Mouse (Mus musculus) kidney, embryonic 16.5 days (tissue): ENCODE data around the gene Eya2. TPM values are rescaled to one million over a fixed set of nuclear protein-coding genes. Genes with fewer than 3 reads are reported as not detected.
A peak's percentile ranks its signal among the peaks of the same experiment; 100 is the strongest.

Experiments
- ATAC-seq: fragments of 200-750 bp; cut with Nextera tagmentation; 2 replicates; pipeline ENCODE4 v1.8.0; 2017; ENCODE audit warnings: moderate TSS enrichment; ENCODE audit not compliant: low FRiP score, low TSS enrichment
- H3K27ac ChIP-seq: fragments of 300-500 bp; sonication (generic); 2 replicates; pipeline ENCODE4 v1.5.1; 2014; ENCODE audit warnings: low read length
- H3K27me3 ChIP-seq: fragments of 300-500 bp; sonication (generic); 2 replicates; pipeline ENCODE4 v1.6.1; 2014; ENCODE audit warnings: low read length, control low read depth, mixed read lengths; ENCODE audit not compliant: insufficient read depth
- H3K36me3 ChIP-seq: fragments of 300-500 bp; sonication (generic); 2 replicates; pipeline ENCODE4 v1.6.1; 2014; ENCODE audit warnings: low read length, control low read depth, mixed read lengths; ENCODE audit not compliant: insufficient read depth
- H3K4me1 ChIP-seq: fragments of 300-500 bp; sonication (generic); 2 replicates; pipeline ENCODE4 v1.6.1; 2014; ENCODE audit warnings: low read length, control low read depth, mixed read lengths; ENCODE audit not compliant: insufficient read depth
- H3K4me2 ChIP-seq: fragments of 300-500 bp; sonication (generic); replicated peaks from 2 replicates; pipeline ENCODE4 v1.6.1; 2014; ENCODE audit warnings: low read depth, low read length
- H3K4me3 ChIP-seq: fragments of 300-500 bp; sonication (generic); 2 replicates; pipeline ENCODE4 v1.5.1; 2014; ENCODE audit warnings: mild to moderate bottlenecking, low read length
- H3K9ac ChIP-seq: fragments of 300-500 bp; sonication (generic); replicated peaks from 2 replicates; pipeline ENCODE4 v1.6.1; 2014; ENCODE audit warnings: low read length
- H3K9me3 ChIP-seq: fragments of 300-500 bp; sonication (generic); 2 replicates; pipeline ENCODE4 v1.6.1; 2016; ENCODE audit warnings: low read length, control low read depth
- WGBS: fragments of 180-500 bp; shearing (Covaris S2); extraction: QIAGEN DNeasy Blood & Tissue Kit; methylation state at CpG from one replicate; pipeline ENCODE4 v1.1.7; 2014; 5-methylcytosine and 5-hydroxymethylcytosine counted together
- polyA plus RNA-seq: library from polyadenylated mRNA; unstranded; fragments of >200 nt; fragmentation: Nextera tagmentation; extraction: Ambion mirVana; gene quantifications from 2 replicates; pipeline ENCODE4 v1.2.1, GENCODE M21; 2015

Gene Eya2
- polyA plus RNA-seq, 1 experiment from 2014 or later: 6.8 TPM

DNA sequence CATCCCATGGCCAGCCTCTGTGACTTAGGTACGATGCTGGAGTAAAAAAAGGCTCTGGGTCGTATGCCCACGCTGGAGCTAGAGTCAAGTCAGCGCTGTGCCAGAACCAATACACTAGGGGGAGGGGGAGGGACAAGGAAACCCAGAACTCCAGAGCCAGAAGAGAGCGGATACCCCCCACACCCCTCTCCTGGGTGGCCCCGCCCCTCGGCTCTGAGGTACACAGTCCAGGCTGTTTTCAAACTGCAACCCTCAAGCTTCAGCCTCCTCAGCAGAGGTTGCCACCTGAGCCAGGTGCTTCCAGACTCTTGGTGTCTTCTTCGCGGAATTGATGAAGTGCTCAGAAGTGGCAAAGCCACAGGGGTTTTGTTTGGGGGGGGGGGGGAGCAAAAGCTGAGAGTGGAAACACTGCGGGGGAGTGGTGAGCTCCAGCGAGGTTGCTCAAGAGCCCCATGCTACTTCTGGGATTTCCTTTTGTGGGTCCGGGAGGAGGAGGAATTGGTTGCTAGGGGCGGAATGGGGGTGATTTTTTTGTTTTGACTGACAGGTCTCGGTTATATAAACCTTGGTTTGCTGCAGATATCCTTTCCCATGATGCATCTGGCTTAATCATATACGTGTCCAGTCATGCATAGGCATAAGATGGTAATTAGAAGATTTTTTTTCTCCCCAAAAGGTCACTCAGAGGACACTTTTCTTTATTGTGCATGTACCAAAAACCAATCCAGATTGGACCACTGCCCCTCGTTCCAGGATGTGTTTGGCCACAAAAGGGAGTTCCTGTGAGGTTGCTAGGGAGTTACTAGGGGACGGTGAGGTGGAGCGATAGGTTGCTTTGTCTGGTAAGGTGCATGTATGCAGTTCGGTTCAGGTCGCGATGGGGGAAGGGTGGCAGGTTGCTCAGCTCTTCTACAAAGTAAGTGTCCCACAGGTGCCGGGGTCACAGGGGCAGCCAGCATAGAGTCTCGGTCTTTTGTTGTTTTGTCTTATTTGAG, 122.6 kb downstream of the Eya2 start:
- H3K4me3 ChIP-seq: no peak overlapping the region
- no peak overlapping the region for H3K4me2 ChIP-seq
- H3K9me3 ChIP-seq: no peaks in the 10 kb centered on the region
- H3K36me3 ChIP-seq: no peaks in the 10 kb centered on the region
- no peaks in the 10 kb centered on the region for H3K27me3 ChIP-seq
- no peak overlapping the region for H3K9ac ChIP-seq
- 0 out of 2 replicates have a peak, but pooled peaks have one; percentile 51 for ATAC-seq
- 60% methylated on average over 21 of the region's 23 CpGs for WGBS
- 0 out of 2 replicates have a peak, but pooled peaks cover 3% of the 10 kb centered on the region for H3K4me1 ChIP-seq
- no peak overlapping the region for H3K27ac ChIP-seq

DNA sequence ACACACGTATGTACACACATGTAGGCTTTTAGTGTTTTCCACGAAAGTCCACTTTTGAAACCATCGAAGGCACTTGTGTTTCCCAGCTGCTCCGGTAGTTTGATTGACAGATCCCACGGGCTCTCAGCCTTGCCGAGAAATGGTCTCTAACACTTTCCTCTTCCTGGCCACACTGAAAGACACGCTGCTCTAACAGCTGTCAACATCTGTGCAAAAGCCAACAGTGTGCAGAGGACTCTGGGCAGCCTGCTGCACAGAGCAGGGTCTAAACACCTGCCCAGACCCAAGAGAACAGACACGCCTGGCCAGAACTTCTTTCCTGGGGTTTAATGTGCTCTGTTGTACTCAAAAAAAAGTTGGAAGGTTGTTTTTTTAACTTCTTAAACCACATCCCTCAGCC, 124.5 kb downstream of the Eya2 start:
- Histone ChIP-seq H3K4me3 (no peak overlapping the region), H3K4me2 (no peak overlapping the region), H3K4me1 (0 out of 2 replicates have a peak, but pooled peaks cover 3% of the 10 kb centered on the region), H3K27ac (no peak overlapping the region), H3K36me3 (no peaks in the 10 kb centered on the region), H3K27me3 (no peaks in the 10 kb centered on the region), H3K9ac (no peak overlapping the region), H3K9me3 (no peaks in the 10 kb centered on the region)
- 73% methylated on average over 8 of the region's 8 CpGs for WGBS
- no peak for ATAC-seq

DNA sequence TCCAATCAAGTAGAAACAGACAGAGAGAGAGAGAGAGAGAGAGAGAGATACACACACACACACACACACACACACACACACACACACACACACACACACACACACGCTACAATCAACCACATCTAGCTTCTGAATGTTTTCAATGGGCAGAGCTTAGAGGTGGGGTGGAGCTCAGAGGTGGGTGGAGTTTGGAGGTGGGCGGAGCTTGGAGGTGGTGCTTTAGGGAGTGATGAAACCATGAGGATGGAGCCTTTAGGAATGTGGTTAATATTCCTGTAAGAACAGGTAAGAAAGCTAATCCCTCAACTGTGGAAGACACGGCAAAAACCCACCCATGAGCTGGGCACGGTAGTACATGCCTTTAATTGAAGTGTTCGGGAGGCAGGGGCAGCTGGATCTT, 127.1 kb downstream of the Eya2 start:
- no peak for ATAC-seq

DNA sequence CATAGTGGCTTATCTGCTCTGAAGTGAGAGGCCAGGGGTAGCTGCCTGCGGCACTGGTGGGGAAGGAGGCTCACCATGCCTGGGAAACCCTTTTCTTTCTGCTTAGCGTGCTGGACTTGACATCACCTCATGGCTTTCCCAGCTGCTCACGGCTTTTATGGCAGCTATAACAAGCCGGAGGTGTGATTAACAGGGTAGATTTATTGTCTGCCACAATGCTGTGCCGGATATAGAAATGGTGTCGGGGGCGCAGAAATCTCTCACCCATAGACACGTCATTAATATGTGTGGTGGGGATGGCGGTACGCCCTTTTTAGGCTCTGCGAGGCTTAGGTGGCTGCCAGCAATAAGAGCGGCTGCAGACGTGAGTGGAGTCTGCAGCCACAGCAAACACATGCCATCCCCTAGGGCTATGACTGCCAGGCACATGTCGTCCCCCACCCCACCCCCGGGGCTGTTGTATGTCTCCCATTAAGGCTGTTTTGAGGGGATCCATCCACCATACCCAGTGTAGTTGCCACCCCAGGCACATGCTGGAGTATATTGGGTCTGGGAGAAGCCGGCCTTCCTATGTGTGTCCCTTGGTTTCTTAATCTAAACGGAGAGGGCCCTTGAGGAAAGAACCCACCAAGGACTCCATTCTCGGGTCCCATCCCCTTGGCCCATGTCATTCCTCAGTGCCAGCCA, 137.9 kb downstream of the Eya2 start:
- peaks cover 13% of the 10 kb centered on the region for H3K4me1 ChIP-seq
- no peaks in the 10 kb centered on the region for H3K9me3 ChIP-seq
- WGBS: 30% methylated on average over 18 of the region's 18 CpGs
- H3K27ac ChIP-seq: no peak overlapping the region; the same call in 1 of the 2 replicates
- H3K9ac ChIP-seq: no peak overlapping the region
- no peaks in the 10 kb centered on the region for H3K36me3 ChIP-seq
- H3K4me2 ChIP-seq: no peak overlapping the region
- no peak; the same call in 1 of the 2 replicates for ATAC-seq
- H3K4me3 ChIP-seq: no peak overlapping the region
- no peaks in the 10 kb centered on the region for H3K27me3 ChIP-seq

More for the DNA sequence above, 127.1 kb downstream of the Eya2 start:
- 85% methylated on average over 5 of the region's 5 CpGs for WGBS
- Histone ChIP-seq H3K9me3 (no peaks in the 10 kb centered on the region), H3K27me3 (no peaks in the 10 kb centered on the region), H3K4me2 (no peak overlapping the region), H3K4me3 (no peak overlapping the region), H3K9ac (no peak overlapping the region), H3K4me1 (0 out of 2 replicates have a peak, but pooled peaks cover 3% of the 10 kb centered on the region), H3K36me3 (no peaks in the 10 kb centered on the region), H3K27ac (no peak overlapping the region)

DNA sequence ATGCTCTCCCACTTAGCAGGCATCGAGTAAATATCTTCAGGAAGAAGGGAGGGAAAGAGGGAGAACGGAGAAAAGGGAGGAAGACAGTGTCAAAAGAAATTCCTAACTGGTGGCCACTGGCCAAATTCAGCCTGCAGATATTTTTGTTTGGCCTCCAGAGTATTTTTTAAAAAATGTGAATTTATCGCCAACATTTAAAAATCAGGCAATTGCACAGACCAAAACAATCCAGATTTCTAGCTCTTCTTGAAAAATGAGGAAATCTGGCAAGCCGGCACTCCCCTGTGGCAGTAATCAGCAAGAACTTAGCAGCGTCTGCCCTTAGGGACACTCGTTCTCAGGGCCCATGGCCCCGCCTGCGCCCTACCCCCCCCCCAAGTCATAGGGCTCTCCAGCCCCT, 138.9 kb downstream of the Eya2 start:
- ATAC-seq: no peak
- no peak overlapping the region for H3K4me3 ChIP-seq
- H3K9ac ChIP-seq: no peak overlapping the region
- H3K36me3 ChIP-seq: no peaks in the 10 kb centered on the region
- H3K27me3 ChIP-seq: no peaks in the 10 kb centered on the region
- no peaks in the 10 kb centered on the region for H3K9me3 ChIP-seq
- 69% methylated on average over 8 of the region's 8 CpGs for WGBS
- H3K27ac ChIP-seq: peak overlapping the region; percentile 60
- peaks cover 13% of the 10 kb centered on the region for H3K4me1 ChIP-seq
- no peak overlapping the region for H3K4me2 ChIP-seq

DNA sequence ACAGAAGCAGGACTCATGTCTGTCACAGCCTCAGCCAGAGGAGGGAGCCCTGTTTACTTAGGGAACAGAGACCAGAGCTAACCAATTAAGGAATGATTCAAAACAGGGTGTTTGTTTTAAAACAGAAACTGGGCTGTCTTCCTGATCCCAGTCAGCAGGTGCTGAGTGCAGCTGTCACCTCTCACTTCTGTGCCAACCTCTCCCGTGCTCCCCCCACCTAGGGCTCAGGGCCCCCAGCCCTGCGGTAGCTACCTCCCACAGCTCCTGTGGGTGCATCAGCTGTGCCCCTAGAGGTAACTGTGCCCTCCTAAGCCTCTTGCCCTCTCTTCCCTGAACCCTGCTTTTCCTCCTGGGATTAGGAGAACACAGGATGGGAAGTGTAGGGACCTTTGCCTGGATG, 141.5 kb downstream of the Eya2 start:
- no peak overlapping the region for H3K9ac ChIP-seq
- no peaks in the 10 kb centered on the region for H3K27me3 ChIP-seq
- 39% methylated on average over 2 of the region's 2 CpGs for WGBS
- H3K4me3 ChIP-seq: no peak overlapping the region
- no peak overlapping the region for H3K4me2 ChIP-seq
- no peak for ATAC-seq
- H3K9me3 ChIP-seq: no peaks in the 10 kb centered on the region
- no peaks in the 10 kb centered on the region for H3K36me3 ChIP-seq
- H3K27ac ChIP-seq: no peak overlapping the region
- peaks cover 19% of the 10 kb centered on the region for H3K4me1 ChIP-seq

DNA sequence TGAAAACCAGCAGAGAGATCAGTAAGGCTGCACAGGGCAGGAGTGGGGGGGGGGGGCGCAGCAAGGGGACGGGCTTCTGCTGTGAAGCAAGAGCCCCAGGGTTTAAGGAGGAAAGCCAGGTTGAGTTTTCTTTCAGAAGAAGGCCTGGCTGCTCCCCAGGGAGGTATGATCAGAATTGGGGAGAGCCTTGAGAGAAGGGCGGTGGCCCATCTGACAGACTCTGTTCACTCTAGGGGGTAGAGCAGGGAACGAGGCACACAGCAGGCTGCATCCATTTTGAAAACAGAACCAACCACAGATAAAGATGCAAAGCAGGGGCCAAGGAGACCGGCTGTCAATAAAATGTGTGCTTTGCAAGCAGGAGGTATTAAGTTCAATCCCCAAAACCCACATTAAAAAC, 145.5 kb downstream of the Eya2 start:
- Histone ChIP-seq H3K9ac (no peak overlapping the region), H3K27ac (peak overlapping the region; percentile 38; the same call in 1 of the 2 replicates), H3K9me3 (no peaks in the 10 kb centered on the region), H3K4me1 (peaks cover 20% of the 10 kb centered on the region), H3K36me3 (no peaks in the 10 kb centered on the region), H3K4me2 (no peak overlapping the region), H3K4me3 (no peak overlapping the region), H3K27me3 (no peaks in the 10 kb centered on the region)
- WGBS: 54% methylated on average over 5 of the region's 5 CpGs
- ATAC-seq: no peak

DNA sequence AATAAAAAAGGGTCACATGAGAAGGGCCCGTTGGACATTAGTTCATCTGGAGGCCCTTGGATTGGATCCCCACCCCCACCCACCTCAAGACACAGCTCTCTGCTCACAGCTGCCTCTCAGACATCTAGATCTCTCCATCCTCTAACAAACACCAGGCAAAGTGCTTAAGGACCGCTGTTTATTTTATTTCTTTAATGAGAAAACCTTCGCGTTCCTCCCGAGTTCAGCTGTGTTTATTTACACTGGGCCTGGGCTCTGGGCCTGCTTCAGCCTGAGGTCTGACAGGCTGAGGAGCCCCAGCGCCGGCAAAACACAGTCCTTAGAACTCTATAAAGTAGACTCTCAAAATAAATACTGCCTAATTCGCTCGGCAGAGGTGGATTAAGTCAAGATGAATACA, 146.2 kb downstream of the Eya2 start:
- peak overlapping the region; percentile 84 for H3K27ac ChIP-seq
- peak overlapping the region; percentile 36 for H3K4me3 ChIP-seq
- peak overlapping the region; percentile 42 for H3K4me2 ChIP-seq
- ATAC-seq: 0 out of 2 replicates have a peak, but pooled peaks have one; percentile 41
- no peaks in the 10 kb centered on the region for H3K36me3 ChIP-seq
- peak overlapping the region; percentile 55; the same call in 1 of the 2 replicates for H3K9ac ChIP-seq
- 5% methylated on average over 9 of the region's 9 CpGs for WGBS
- H3K27me3 ChIP-seq: no peaks in the 10 kb centered on the region
- H3K4me1 ChIP-seq: peaks cover 20% of the 10 kb centered on the region
- H3K9me3 ChIP-seq: no peaks in the 10 kb centered on the region

DNA sequence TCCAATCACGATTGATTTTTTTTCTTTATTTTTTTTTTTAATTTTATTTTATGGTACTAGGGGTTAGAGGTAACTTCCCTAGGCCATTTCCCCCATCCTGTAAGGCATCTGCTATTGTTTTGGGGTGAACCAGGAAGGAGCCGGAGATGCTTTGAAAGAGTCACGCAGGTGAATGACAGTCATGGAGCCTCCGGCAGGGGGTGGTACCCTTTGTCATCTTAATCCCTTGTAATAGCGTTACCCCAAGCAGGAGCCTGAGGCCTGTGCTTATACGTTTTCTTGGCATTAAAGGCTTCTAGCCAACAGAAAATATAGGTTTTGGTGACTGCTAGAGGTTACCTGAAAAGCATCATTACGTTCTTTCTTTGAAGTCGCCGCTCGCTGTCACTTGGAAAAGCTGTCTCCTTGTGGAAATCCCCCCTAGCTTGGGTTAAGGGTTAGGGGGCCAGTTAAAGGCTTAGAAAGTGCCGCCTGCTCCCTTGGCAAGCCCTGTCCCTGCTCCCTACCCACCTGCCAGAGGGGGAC, 146.8 kb downstream of the Eya2 start:
- H3K4me3 ChIP-seq: peak overlapping the region; percentile 36
- WGBS: 24% methylated on average over 11 of the region's 11 CpGs
- peak overlapping the region; percentile 42 for H3K4me2 ChIP-seq
- ATAC-seq: no peak
- H3K4me1 ChIP-seq: peaks cover 20% of the 10 kb centered on the region
- peak overlapping the region; percentile 84 for H3K27ac ChIP-seq
- no peaks in the 10 kb centered on the region for H3K36me3 ChIP-seq
- H3K9me3 ChIP-seq: no peaks in the 10 kb centered on the region
- peak overlapping the region; percentile 55 for H3K9ac ChIP-seq
- H3K27me3 ChIP-seq: no peaks in the 10 kb centered on the region
